Mouse (Mus musculus) kidney, postnatal 10 days (tissue): ENCODE measurements around the gene Guca2b.

Experiments used
- DNase-seq: peaks from one replicate; pipeline ENCODE4 v3.0.0; 2021; ENCODE audit warnings: mixed read lengths

Guca2b gene

DNA sequence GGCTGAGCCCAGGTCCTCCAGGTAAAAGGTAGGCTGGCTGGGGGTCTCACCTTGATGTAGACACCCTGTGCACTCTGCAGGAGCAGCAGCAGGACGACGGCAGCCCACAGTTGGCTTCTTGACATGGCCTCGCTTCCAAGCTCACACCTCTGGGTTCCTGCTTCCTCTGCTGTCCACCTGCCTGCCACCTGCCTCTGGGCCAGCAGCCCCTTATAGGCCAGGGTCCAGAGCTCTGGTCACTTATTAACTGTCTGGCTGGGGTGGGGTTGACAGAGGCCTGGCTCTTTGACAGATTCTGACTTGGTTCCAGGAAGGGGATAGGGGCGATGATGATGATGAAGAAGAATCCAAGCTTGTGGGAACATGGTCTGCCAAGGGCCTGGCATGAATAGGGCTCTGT is at the start of gene Guca2b:
Gene Guca2b (minus strand): TSS at position 224 of the 400 bp plus-strand sequence.
- no peak for DNase-seq

DNA sequence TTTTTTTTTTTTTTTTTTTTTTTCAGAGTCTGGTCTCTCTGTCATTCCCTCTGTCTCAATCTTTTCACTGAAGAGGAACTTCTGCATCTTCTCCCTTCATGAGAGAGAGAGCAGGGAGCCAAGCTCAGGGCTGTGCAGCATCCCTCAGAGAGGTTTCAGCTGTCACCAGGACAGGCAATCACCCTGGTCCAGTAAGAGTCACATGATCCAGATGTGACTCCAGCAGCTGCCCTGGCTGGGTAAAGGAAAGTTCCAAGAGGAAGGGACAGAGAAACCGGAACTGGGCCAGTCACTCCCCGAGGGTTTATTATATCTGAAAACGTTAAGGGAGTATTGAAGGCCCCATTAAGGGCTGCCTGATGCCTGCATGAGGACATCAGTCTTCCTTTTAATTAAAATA is 49.0 kb upstream of the Guca2b start:
- DNase-seq: peak; percentile 44

DNA sequence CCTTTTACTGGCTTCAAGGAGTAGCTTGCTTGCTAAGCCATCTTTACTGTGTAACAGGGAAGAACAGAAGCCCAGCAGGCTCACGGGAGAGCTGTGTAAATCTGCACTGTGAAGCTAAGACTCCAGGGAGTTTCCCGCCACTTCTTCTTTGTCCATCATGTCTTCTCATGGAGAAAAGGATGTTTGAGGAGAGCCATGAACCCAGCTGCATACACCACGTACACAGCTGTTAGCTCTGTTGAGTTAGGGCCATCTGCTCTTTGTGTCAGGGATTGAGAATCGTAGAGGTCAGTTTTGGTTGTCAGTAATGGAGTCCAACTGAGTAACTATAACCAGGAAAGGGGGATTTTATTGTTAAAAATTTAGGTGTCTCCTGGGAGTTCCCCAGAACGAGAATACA is 48.6 kb upstream of the Guca2b start:
- DNase-seq: peak; percentile 26

DNA sequence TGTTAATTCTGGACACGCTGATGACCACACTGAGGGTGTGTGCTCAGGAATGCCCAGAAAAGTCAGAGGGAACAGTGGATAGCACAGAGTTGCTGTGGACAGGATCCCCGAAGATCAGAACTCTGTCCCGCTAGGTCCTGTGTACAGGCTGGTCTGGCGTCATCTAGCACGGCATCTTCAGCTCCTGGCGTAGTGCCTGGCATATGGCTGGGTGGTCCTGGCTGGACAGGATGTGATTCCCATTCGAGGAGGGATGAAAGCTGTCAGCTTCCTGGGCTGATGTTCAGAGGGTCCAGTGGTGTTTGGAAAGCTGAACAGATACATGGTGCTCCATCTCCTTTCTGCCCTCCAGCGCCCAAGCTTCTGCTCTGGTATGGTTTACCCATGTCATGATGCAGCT is 45.2 kb upstream of the Guca2b start:
- DNase-seq: no peak

DNA sequence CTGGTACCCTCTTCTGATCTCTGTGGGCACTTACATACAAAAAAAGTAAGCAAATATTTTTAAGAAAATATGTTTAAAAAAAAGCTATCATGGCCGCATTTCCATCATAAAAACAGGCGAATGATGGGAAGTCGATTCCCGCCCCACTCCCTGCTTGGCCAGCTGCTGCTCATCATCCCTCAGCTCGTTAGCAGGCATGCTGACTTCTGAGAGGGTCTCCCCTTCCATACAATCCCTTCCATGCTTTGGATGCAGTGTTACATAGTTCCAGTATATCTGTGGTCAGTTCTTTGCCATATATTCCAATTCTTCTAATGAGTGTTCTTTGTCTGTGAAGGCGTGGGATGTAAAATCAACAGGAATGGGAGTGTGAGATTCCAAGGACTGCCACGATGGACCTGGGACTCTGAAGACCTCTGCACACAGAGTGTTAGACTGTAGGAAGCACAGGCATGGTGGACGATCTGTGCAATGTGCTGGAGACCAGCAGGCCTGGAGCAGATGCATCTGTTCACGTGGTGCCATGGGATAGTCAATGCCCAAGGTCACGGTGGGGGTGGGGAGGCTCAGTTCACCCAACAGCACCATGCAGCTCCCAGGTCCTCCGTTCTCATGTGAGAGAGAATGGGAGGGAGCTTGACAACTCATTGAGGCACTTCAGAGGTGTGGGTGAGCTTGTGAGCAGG is 42.7 kb upstream of the Guca2b start:
- DNase-seq: no peak

DNA sequence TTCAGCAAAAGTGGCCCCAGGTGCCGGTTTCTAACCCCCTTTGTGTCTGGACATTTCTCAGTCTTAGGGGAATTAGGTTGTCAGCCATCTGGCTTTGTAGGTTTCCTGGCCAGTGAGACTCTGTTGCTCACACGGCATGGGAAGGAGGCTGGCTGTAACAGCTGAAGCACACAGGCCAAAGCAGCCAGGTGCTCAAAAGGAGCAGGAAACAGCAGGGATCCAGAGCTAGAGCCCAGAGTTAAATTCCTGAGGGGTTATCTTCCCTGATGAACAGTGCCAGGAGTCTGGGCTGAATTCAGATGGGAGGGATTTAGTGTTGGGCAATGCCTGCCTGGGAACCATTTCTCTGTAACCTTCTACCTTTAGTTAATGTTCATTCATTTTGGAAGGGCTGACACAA is 39.6 kb upstream of the Guca2b start:
- no peak for DNase-seq

DNA sequence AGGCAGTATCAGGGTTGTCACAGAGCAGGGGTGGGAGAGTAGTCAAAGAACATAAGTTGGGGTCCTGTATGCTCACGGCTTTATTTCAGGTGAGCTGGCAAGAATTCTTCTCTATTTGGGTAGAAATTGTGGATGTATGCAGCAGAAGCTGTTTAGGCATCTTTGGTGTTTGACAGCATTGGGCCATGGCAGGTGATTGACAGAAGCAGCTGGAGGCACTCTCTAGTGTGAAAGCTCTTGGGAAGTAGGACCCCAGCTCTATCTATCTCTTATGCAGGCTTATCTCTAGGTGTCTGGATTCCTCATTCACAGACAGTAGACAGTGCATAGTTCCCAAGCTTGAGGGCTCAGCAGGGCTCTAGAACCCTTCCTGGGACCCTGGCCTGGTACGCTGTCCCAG is 27.0 kb upstream of the Guca2b start:
- no peak for DNase-seq

DNA sequence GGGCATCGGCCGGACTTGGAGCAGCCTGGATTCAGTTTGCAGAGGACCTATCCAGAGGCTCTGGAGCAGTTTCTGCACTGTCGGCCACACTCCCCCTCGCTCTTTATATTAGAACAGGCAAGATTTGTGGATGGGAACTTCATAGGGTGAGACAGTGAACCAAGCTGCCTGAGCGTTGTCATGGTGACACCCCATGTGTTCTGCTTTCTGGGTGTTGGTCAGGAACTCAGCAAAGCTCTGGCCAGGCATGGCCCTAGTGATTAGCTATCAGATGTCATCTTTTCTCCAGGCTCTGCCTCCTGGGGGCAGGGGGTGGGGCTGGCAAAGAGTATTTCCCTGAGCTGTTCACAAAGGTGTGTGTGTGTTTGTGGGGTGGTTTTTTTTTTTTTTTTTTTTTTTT is 23.8 kb upstream of the Guca2b start:
- no peak for DNase-seq

DNA sequence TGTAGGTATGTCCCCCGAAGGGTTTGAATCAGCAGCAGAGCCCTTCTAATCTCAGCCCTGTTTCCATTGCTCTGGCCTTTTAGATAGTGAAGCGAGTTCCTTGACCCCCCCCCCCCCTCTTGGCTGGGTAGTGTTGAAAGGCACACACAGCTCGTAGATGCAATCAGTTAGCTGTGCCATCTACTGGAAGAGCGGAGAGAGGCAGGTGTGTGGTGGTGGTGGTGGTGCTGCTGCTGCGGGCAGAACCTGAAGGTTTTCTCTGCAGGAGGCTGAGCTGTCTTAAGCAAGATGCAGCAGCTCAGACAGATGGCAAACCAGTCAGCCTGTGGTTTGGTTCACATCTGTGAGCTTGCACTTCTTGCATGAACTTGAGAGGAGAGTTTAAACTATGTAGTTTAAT is 13.9 kb upstream of the Guca2b start:
- no peak for DNase-seq

DNA sequence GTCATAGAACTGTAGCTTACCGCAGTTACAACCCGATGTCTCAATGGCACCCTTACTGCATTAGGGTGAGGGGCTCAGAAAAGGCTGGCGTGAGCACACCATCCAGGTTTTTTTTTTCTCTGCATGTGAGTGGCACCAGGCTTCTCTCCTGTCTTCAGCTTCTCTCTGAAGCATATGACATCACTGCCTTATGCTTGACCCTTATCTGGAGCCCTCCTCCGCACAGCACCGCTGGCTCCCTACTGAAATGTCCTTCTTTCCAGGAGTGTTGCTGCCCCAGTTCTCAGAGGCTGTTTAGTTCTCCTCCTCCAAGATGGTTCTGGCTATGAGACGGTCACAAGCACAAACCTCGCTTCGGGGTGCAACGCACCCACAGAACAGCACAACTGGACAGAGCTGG is 12.4 kb upstream of the Guca2b start:
- DNase-seq: no peak

DNA sequence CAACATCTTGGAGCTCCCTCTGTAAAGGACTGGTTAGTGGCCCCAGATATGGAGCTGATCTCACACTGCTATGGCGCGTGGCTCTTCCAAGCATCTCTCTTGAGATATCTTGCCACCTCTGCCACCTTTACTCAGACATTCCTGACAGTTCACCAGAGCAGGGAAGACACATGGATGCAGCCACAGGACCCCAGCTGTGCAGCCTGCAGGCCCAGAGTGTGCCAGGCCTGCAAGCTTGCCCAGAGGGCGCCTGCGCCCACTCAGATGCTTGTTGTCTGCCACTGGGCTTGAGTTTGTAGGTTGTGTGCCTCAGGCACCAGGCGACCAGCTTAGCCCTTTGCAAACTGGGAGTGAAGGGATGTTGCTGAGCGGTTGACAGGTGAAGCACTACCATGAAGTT is 12.0 kb upstream of the Guca2b start:
- no peak for DNase-seq

DNA sequence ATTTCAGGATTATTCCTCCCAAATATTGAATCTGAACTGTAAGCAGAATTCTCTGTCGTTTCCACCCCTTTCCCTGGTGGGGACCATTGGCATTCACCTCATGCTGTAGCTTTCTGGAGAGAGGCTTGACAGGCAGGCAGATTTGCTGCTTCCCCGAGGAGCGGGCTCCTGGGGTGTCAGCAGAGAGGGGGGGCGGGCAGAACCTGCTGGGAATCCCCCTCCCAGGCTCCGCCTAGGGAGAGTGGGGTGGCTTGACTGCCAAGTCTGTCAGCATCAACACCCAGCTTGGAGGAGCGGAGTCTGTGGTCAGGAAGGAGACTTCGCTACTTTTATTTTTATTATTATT is 11.4 kb upstream of the Guca2b start:
- no peak for DNase-seq

DNA sequence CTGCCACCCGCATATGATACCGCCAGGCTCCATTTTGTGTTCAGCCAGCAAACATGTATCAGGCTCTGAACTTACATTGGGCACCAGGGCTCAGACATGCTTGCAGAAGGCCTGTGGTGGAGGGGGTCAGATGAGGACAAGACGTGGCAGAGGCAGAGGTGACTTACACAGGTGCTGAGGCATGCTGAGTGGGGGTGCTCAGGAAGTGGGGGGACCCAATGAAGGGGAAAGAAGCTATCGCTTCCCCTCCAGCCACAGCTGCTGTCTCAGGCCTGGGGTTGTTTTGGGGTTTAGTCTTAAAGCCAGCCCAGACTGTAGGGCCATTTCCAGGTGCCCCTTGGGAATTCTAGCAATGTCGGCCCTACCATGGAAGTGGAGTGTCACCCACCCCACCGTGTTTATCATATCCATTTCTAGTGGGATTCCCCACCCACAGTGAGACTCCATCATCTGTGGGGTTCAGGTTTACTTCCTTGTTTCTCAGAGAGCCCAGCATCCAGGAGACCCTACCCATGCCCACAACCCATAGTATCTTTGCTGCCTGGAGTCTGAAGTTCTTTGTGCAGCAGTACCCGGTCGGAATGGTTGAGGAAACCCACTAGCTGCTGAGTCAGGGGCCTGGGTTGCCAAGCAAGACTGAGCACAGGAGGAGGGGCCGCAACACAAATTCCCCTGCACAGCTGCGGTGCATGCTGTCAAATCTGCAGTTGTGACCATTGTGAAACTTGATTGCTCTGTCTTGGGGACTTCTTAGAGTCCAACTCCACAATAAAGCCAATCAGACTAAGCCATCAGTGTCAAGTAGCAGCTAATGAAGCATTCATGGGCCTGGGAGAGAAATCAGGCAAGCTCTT is 10.8 kb upstream of the Guca2b start:
- no peak for DNase-seq

DNA sequence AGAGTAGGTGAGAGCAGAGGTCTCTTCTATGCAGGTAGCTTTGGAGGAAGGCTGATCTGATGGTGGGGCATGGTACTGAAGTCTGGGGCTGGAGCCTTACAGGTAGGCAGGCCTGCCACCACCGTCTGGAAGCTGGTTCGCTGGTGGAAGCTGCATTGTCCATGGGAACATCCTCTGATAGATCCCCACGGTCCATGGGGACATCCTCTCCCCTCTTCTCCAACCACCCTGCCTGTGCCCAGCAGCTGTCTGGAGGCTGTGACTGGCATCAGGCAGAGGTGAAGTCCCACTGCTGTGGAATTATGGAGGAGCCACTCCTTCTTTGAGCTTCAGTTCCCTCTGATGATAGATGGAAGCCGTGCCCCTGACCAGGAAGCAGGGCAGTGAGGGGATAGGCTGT is 9.8 kb upstream of the Guca2b start:
- no peak for DNase-seq

DNA sequence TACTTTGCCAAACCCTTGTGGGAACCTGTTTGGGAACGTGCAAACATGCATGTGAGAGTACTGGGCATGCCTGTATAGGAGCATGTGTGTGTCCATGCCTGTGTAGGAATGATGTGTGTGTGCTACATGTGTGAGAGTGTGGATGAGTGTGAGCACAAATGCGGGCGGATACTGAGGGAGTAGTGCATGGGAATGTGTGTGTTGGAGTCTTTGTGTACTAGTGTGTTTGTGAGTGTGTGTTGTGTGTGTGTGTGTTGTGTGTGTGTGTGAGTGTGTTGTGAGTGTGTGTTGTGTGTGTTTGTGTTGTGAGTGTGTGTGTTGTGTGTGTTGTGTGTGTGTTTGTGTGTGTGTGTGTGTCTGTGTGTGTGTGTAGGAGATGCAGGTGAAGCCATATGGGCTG is 9.4 kb upstream of the Guca2b start:
- no peak for DNase-seq

DNA sequence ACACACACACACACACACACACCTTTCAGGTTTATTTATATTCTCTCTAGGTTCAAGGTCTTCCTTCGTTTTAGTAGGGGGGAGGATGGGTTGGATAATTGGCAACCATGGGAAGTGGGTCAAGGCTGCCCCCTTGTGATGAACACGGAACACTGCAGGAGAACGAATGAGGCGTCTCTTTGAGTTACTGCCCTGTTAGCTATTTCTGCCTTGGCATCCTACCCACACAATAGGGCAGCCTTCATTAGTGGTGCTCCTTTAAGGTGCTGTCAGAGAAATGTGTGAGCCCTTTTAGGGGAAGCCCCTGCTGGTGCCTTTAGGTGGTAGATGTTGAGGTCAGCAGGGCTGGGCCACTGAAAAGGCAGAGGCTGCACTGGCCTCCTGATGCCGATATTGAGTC is 8.7 kb upstream of the Guca2b start:
- peak; percentile 31 for DNase-seq

DNA sequence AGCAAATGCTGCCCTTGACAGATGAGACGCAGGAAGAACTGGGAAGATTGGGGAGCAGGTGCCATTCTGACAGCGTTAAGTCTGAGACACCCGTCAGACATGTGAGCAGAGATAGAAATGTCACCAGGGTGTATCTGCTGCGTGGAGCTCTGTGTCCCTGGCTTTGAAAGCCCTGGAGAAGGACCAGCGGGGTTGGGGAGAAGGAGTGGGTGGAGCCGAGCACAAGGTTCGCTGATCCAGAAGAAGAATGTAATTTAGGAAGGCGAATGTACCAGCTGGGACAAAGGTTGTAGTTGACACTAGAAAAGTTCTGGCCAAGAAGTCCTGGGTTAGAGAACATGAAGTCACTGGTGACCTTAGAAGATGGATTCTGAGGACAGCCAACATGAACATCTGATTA is 7.4 kb upstream of the Guca2b start:
- DNase-seq: no peak

DNA sequence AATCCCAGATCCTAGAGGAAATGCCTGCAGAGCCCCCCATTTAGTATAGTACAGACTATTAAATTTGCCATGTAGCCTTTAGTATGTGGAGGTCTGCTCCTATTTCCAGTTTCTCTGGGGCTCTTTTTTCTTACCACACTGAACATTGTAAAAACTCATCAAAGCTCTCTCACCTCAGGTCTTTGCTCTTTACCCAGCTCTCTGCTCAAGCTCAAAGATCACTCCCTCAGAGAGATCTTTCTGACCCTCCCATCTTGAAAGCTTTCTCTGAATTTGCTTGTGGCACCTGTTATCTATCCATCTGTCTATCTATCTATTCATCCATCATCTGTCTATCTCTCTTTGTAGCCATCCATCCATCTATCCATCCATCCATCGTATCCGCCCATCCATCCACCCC is 6.4 kb upstream of the Guca2b start:
- DNase-seq: no peak

DNA sequence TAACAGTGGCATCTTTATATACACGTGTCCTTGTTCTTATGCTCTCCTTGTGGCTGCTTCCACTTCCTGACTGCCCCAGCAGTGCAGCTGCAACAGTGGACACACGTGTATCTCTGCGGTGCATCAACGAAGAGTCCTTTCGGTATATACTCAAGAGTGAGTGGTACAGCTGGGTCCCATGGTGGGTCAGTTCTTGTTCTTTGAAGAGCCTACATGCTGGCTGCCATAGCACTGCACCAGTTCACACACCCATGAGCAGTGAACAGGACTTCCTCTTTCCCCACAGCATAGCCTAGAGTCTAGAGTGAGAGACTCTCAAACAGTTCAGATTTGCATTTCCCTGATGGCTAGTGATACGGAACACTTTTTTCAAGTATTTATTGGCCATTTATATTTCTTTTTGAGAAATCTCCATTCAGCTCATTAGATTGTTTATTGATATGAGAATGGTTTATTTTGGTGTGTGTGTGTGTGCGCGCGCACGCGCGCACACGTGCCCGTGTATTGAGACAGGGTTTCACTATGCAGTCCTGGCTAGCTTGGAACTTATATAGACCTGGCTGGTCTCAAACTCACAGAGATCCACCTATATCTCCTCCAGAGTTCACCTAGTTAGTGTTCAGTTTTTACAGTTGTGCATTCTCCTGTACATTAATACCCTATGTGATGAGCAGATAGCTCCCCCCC is 4.8 kb upstream of the Guca2b start:
- DNase-seq: no peak

DNA sequence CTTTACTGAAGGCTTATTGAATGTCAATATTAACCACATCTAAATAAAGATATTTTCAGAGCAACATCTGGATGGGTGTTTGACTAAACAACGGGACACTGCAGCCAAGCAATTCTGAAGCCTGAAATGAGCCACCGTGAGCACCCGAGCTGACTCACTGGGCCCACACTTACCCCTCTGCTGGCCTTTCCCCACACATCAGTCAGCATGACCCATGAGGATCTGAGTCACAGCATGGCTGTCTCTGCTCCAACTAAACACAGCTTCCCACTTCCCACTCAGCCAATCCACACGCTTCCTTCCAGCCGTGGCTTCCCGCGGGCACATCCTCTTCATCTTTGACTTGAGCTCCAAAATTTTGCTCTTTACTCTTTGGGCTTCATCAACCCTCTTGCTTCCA is 4.2 kb upstream of the Guca2b start:
- DNase-seq: no peak

DNA sequence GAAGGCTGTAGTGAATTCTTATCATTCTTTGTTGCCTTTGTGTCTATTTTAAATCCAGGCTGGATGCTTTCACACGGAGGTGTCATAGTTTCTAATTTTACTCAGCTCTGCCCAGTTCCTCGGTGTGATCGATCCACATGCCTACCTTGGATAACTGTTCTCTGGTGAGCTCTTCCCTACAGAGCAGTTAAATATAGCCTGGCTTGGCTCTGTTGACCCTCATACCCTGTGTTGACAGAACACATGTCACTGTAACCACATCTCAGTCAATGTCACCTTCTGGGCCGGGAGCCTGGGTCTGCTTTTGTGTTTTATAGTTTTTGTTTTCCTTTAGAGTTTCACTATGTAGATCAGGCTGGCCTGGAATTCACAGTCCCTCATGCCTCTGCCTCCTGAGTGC is 3.4 kb upstream of the Guca2b start:
- DNase-seq: no peak

DNA sequence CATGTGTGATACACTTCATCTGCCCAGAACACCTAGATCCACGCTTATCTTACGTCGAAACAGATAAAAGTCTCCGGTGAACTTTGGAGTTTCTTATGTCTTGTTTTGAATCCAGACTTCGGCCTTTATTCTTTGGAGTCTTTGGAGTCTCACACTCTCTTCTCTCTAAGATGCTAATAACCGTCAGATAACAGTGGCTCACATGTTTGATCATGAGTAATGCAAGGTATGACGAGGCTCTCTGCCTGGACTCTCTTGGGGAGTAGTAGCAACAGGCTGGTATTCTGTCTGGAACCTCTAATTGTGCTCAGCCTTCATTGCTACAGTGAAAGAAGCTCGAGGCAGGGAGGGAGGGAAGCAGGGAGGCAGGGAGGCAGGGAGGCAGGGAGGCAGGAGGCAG is 1.3 kb upstream of the Guca2b start:
- no peak for DNase-seq

DNA sequence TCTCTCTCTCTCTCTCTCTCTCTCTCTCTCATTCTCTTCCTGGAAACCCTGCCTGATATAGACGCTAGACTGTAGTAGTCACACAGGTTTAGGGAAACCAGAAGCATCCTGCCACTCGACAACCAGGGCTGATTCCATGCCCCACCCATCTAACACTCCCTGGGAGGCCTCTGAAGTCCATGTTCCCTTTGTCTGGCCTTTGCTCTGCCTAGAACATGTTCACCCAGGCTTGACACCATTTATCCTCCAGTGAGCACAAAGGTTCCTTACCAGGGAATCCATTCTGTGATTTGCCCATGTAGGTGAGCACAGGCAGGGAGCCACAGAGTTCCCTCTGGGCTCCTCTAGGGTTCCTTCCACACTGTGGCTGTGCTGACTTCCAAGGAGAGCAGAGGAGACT is 508 bp downstream of the Guca2b start:
- no peak for DNase-seq

DNA sequence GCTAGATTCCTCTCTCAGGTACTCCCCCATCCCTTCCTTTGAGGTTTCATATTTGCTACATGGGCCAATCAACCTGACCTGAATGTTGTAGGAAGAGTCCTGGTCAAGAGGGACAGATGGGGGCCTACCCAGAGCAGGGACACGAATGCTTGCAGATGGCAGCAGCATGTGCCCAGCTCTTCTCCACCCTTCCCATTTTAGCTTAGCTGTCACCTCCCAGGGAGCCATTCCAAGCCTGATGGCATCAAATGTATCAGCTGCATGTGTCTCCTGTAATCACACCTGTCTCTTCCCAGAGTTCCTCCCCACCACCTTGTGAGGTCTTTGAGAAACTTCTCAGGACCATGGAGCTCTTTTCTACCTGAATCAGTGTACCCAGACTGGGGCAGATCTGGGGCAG is 1.7 kb downstream of the Guca2b start:
- DNase-seq: no peak
